Mouse (Mus musculus) neural tube, embryonic 10.5 days (tissue): Measurements from ENCODE around the gene Zfp788.
"Not testable (repeated sequence)": the region's sequence is repeated elsewhere in the genome, so short reads cannot be mapped to it uniquely, and the experiment has no call there.

ENCODE experiments used
- DNase-seq: peaks from one replicate; pipeline ENCODE4 v3.0.0-alpha.2; 2017; ENCODE audit warnings: low spot score; ENCODE audit errors: extremely low spot score

Zfp788 gene

GRCm38 (mm10) chr7:41632409-41633220 is at the start of gene Zfp788:
Gene Zfp788, plus strand, starts transcription at chr7:41633203.
- DNase-seq: peak; percentile 85

GRCm38 (mm10) chr7:41587831-41588230 is 45.2 kb upstream of the Zfp788 start:
- not testable (repeated sequence) for DNase-seq

GRCm38 (mm10) chr7:41598615-41599014 is 34.4 kb upstream of the Zfp788 start:
- no peak for DNase-seq

GRCm38 (mm10) chr7:41599034-41599813 is 33.8 kb upstream of the Zfp788 start, which contains the start of gene 2610021A01Rik:
Gene 2610021A01Rik, plus strand, starts transcription at chr7:41599230.
- peak; percentile 85 for DNase-seq

GRCm38 (mm10) chr7:41599932-41600548 is 33.0 kb upstream of the Zfp788 start:
- no peak for DNase-seq

- DNase-seq: no peak
Observed at GRCm38 (mm10) chr7:41611654-41612053, 21.3 kb upstream of the Zfp788 start.

GRCm38 (mm10) chr7:41616241-41616640 is 16.8 kb upstream of the Zfp788 start:
- not testable (repeated sequence) for DNase-seq

- DNase-seq: peak; percentile 85
Observed at GRCm38 (mm10) chr7:41633221-41633984, 400 bp downstream of the Zfp788 start.

GRCm38 (mm10) chr7:41674326-41674725 is 41.3 kb downstream of the Zfp788 start:
- DNase-seq: not testable (repeated sequence)
